In genomic region chr11:100526052-100526816, GRCm38 (mm10) we compare ENCODE assay signal across 8 mouse cellular contexts. TPM values are rescaled to one million over a fixed set of nuclear protein-coding genes. Genes with fewer than 3 reads are reported as not detected.
DNase-seq lines count a peak whose midpoint lies in the region; ATAC-seq and TF ChIP-seq lines count a peak whose summit lies in the region.

No protein-coding gene starts in this region.

- peak overlapping the region; percentile 95 for H3K4me3 ChIP-seq in megakaryocyte, embryonic 14.5 days (replicated peaks)
- peak overlapping the region; percentile 83 for H3K4me3 ChIP-seq in liver, embryonic 15.5 days (replicated peaks)
- H3K4me3 ChIP-seq in stomach, postnatal 0 days (ENCODE audit: low read depth, low read length): peak overlapping the region; percentile 81

- DNase-seq in cerebellum, adult 11-12 months: peak; percentile 29
- no peak for DNase-seq in cerebellum, postnatal 4 days (ENCODE audit: low spot score in 2 of 2)
- DNase-seq in stomach, postnatal 0 days (ENCODE audit: low spot score): no peak
- no peak for DNase-seq in ovary, postnatal 14 days (ENCODE audit: low spot score)
- DNase-seq in left cerebral cortex, adult 9 months (ENCODE audit: low spot score in 2 of 2): no peak

- H3K9ac ChIP-seq in liver, embryonic 15.5 days: peak overlapping the region; percentile 82
- H3K9ac ChIP-seq in stomach, postnatal 0 days (ENCODE audit: low read length): peak overlapping the region; percentile 81

- no peak overlapping the region for H3K27ac ChIP-seq in liver, embryonic 15.5 days (replicated peaks)
- no peak overlapping the region for H3K27ac ChIP-seq in stomach, postnatal 0 days (replicated peaks)

- H3K9me3 ChIP-seq in megakaryocyte, embryonic 14.5 days: no peaks in the 10 kb centered on the region
- no peaks in the 10 kb centered on the region for H3K9me3 ChIP-seq in liver, embryonic 15.5 days (replicated peaks)
- no peaks in the 10 kb centered on the region for H3K9me3 ChIP-seq in stomach, postnatal 0 days (ENCODE audit: control insufficient read depth, low read length)

- TF ChIP-seq EP300 in stomach, postnatal 0 days (optimal IDR thresholded peaks at IDR 0.05): no peak

- H3K4me1 ChIP-seq in megakaryocyte, embryonic 14.5 days: peaks cover 50% of the 10 kb centered on the region
- peaks cover 50% of the 10 kb centered on the region for H3K4me1 ChIP-seq in liver, embryonic 15.5 days (replicated peaks)
- peaks cover 14% of the 10 kb centered on the region for H3K4me1 ChIP-seq in stomach, postnatal 0 days (replicated peaks; ENCODE audit: control insufficient read depth, insufficient read depth)

- peaks cover 46% of the 10 kb centered on the region for H3K36me3 ChIP-seq in megakaryocyte, embryonic 14.5 days (replicated peaks; ENCODE audit: low read length)
- peaks cover 33% of the 10 kb centered on the region for H3K36me3 ChIP-seq in liver, embryonic 15.5 days (replicated peaks)
- peaks cover 17% of the 10 kb centered on the region for H3K36me3 ChIP-seq in stomach, postnatal 0 days (ENCODE audit: control insufficient read depth, insufficient read depth, low read length)

- H3K27me3 ChIP-seq in megakaryocyte, embryonic 14.5 days (replicated peaks): no peaks in the 10 kb centered on the region
- H3K27me3 ChIP-seq in liver, embryonic 15.5 days: no peaks in the 10 kb centered on the region
- H3K27me3 ChIP-seq in stomach, postnatal 0 days (ENCODE audit: control insufficient read depth, insufficient read depth, low read length): no peaks in the 10 kb centered on the region

- no peak for ATAC-seq in megakaryocyte, adult 5-6 weeks (ENCODE audit: poor library complexity, severe bottlenecking)
- no peak for ATAC-seq in liver, embryonic 15.5 days (ENCODE audit: insufficient read depth)
- ATAC-seq in stomach, postnatal 0 days (ENCODE audit: low FRiP score, low TSS enrichment): no peak

- TF ChIP-seq CTCF in stomach, postnatal 0 days (IDR thresholded peaks at IDR 0.05; ENCODE audit: low read depth): no peak

- WGBS in liver, embryonic 15.5 days (ENCODE audit: insufficient replicate concordance): 35% methylated on average over 15 of the region's 15 CpGs
- WGBS in stomach, postnatal 0 days: 16% methylated on average over 15 of the region's 15 CpGs

- H3K4me2 ChIP-seq in liver, embryonic 15.5 days: peak overlapping the region; percentile 93
- peak overlapping the region; percentile 82 for H3K4me2 ChIP-seq in stomach, postnatal 0 days (replicated peaks; ENCODE audit: low read depth)

RNA-seq across cellular contexts. Expression of gene Acly, which starts 1.6 kb away (rescaled TPM):
- polyA plus RNA-seq in megakaryocyte, embryonic 14.5 days (2012; ENCODE audit: insufficient read depth, low replicate concordance): 7.2 and 21.1 TPM in 2 replicates
- total RNA-seq in megakaryocyte, adult 5-6 weeks (2015): 80.6 and 90.8 TPM in 2 replicates
- 100 and 105 TPM in 2 replicates for total RNA-seq in megakaryocyte, adult 5-6 weeks (2017)
- polyA plus RNA-seq in liver, embryonic 15.5 days (2015; fragmentation: Nextera tagmentation; extraction: Ambion mirVana): 103 and 111 TPM in 2 replicates
- polyA plus RNA-seq in stomach, postnatal 0 days (2015; fragmentation: Nextera tagmentation; extraction: Ambion mirVana): 70.3 and 70.6 TPM in 2 replicates

RNA-seq across cellular contexts. Expression of gene Ttc25, which starts 19.2 kb away (rescaled TPM):
- 0.29 TPM in 1 of 2 replicates, not detected in the other for polyA plus RNA-seq in megakaryocyte, embryonic 14.5 days (2012; ENCODE audit: insufficient read depth, low replicate concordance)
- 0.16 and 0.96 TPM in 2 replicates for total RNA-seq in megakaryocyte, adult 5-6 weeks (2015)
- not detected in 2 replicates for total RNA-seq in megakaryocyte, adult 5-6 weeks (2017)
- 0.07 and 0.14 TPM in 2 replicates for polyA plus RNA-seq in liver, embryonic 15.5 days (2015; fragmentation: Nextera tagmentation; extraction: Ambion mirVana)
- polyA plus RNA-seq in stomach, postnatal 0 days (2015; fragmentation: Nextera tagmentation; extraction: Ambion mirVana): 0.17 and 0.33 TPM in 2 replicates

RNA-seq across cellular contexts. Expression of gene Cnp, which starts 48.5 kb away (rescaled TPM):
- polyA plus RNA-seq in megakaryocyte, embryonic 14.5 days (2012; ENCODE audit: insufficient read depth, low replicate concordance): 13.3 and 17.1 TPM in 2 replicates
- 9.5 and 11.3 TPM in 2 replicates for total RNA-seq in megakaryocyte, adult 5-6 weeks (2015)
- total RNA-seq in megakaryocyte, adult 5-6 weeks (2017): 22.2 and 23.9 TPM in 2 replicates
- 14.2 and 15.1 TPM in 2 replicates for polyA plus RNA-seq in liver, embryonic 15.5 days (2015; fragmentation: Nextera tagmentation; extraction: Ambion mirVana)
- polyA plus RNA-seq in stomach, postnatal 0 days (2015; fragmentation: Nextera tagmentation; extraction: Ambion mirVana): 23.5 and 25.7 TPM in 2 replicates

RNA-seq across cellular contexts. Expression of gene Klhl11, which starts 53.7 kb away (rescaled TPM):
- polyA plus RNA-seq in megakaryocyte, embryonic 14.5 days (2012; ENCODE audit: insufficient read depth, low replicate concordance): 1.6 TPM in 1 of 2 replicates, not detected in the other
- 5.9 and 8.1 TPM in 2 replicates for total RNA-seq in megakaryocyte, adult 5-6 weeks (2015)
- 14.5 and 14.8 TPM in 2 replicates for total RNA-seq in megakaryocyte, adult 5-6 weeks (2017)
- 1.6 and 2.2 TPM in 2 replicates for polyA plus RNA-seq in liver, embryonic 15.5 days (2015; fragmentation: Nextera tagmentation; extraction: Ambion mirVana)
- polyA plus RNA-seq in stomach, postnatal 0 days (2015; fragmentation: Nextera tagmentation; extraction: Ambion mirVana): 2.6 and 3.3 TPM in 2 replicates
